Mouse (Mus musculus): ENCODE data around the gene Trim60.
A peak's percentile ranks its signal among the peaks of the same experiment; 100 is the strongest.
"Not testable (repeated sequence)": the region's sequence is repeated elsewhere in the genome, so short reads cannot be mapped to it uniquely, and the experiment has no call there.

The Trim60 gene

DNA sequence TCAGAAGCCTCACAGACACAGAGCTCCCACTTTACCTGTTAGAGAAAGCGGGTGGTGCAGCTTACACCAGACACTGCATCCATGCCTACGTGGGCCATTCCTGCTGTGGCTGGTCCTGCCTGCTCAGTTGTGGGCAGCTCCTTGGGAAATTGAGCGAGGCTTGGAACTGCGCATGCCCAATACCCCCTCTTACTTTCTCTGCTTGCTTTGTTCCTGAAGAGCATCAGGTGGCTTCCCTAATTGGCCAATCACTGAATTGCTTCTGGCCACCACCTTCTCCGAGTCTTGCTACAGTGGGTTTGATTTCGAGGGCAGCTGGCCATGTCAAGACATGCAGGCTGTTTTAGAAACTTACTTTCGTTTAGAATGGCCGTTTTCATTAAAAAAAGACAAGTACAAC, at the start of gene Trim60, which contains the start of gene Trim61:
TSS of gene Trim60 (minus strand) at position 162 of the 400 bp plus-strand sequence.
TSS of gene Trim61 (minus strand) at position 101 of the 400 bp plus-strand sequence.
- DNase-seq (ENCODE audit: low spot score in 2 of 2): no peak

DNA sequence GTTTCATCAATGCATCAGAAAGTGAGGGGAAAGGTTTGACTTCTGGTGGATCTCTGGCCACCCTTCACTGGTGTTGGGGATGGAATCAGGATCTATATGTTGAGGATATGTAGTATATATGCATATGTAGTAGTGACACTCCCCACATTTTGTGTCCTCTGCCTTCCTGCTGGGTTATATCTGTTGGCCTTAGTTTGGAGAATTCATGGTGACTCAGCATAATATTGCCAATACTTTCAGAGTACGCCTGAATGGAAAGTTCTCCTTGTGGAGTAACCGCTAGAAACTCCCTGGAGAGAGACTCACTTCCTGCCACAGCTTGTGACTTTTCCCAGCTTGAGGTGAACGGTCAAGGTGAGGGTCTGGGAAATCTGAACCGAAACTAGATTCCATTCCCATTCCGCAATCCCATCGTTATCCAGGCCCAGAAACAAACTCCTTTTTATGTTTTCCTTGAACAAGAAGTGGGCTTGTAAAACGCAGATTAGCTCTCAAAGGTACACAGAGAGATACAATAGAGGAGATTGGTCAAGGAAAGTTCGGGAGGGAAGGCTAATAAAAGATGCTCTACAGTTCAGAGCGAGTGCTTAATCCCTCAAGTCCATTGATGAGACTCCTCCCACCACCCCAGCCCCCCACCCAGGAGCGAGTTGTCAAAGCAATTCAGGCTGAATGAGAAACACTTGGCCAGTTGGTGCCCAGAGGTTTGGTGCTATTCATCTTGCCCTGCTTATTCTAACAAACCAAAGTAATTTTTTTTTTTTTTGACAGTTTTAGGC, 49.5 kb upstream of the Trim60 start:
- DNase-seq (ENCODE audit: low spot score in 2 of 2): no peak

DNA sequence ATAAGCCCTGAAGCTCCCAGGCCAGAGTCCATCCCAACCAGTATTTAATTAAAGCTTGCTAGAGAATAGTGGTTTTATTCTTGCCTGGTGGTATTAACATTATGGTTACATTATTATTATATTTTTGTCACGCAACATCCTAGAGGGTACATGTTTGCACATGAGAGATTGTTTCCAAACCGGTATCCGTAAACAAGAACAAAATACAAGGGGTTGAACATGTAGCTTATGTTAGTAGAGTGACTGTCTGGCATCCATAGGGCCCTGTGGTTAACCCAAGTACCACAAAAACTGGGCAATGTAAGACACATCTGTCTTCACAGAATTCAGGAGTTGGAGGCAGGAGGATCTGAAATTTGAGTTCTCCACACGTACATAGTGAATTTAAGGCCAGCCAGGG, 48.6 kb upstream of the Trim60 start:
- no peak for DNase-seq (ENCODE audit: low spot score in 2 of 2)

DNA sequence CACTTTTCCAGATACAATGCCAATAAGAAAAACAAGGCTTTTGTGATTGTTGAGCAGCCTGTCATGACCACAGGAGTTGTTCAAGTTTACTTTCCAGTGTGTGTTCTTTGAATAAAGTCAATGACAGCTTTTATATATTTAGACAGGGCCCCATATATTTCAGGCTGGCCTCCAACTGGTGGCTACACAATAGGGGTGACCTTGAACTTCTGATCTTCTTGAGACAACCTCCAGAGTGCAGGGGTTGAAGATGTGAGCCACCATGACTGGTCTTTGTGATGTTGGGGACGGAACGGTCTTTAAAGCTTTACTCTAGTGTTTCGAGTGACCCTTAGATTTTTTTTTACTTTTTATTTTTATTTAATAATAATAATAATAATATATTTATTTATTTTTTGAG, 47.2 kb upstream of the Trim60 start:
- DNase-seq (ENCODE audit: low spot score in 2 of 2): no peak

DNA sequence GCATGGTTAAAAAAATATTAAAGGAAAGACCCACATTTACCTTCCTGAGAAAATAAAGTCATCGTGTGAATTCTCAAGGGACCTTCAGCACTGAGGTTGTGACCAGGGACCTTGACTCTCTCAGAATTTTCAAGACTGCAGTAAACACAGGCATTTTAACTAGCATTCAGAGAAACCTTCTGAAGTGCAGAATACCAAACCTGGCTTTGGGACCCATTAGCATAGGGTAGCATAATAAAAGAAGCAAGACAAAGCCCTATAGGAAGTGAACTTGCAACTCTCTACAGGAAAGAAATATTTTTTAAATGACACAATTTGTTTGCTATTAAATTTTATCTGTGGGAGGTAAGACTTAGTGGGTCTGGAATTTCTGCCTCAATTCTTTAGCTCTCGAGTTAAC, 45.7 kb upstream of the Trim60 start:
- DNase-seq (ENCODE audit: low spot score in 2 of 2): no peak

DNA sequence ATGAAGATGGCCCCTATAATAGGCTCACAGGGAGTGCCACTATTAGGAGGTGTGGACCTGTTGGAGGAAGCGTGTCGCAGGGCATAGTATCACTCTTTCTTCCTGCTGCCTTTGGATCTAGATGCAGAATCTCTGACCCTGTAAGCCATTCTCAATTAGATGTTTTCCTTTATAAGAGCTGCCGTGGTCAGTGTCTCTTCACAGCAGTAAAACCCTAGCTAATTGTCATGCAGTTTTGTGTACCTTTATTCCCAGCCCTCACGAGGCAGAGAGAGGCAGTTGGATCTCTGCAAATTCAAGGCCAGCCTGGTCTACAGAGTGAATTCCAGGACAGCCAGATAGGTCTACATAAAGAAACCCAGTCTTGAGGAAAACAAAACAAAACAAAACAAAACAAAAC, 43.8 kb upstream of the Trim60 start:
- no peak for DNase-seq (ENCODE audit: low spot score in 2 of 2)

DNA sequence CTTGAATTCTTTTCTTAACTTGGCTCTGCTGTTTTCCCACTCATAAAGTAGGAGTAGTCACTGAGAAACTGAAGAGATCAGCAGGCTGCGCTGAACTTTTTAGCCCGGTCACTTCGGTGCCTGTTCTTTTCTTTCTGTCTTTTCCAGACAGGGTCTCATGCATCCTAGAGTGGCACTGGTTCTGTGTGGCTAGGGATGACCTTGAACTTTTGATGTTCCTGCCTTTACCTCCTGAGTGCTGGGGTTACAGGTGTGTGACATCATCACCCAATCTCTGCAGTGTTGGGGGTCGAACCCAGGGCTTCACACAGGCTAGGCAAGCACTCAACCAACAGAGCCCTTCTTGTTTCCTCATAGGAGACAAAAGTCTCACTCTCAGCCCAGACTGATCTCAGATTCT, 38.3 kb upstream of the Trim60 start:
- no peak for DNase-seq (ENCODE audit: low spot score in 2 of 2)

DNA sequence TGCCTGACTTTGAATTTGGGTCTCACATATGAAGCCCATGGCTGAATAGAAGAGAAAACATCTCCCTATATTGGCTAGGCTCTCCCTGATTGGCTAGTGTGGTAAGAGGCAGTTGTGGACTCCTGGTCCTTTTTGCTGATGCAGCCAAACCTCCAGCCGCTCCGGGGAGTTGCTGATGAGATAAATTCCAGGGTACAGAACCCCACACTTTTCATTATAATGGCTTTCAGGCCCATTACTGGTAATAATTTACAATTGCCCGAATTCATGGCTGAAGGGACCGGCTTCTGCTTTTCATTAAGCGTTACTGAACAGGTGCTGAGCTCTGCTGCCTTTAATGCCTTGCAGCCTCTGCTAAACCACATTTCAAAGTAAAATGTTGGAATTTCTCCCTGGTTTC, 35.6 kb upstream of the Trim60 start:
- no peak for DNase-seq (ENCODE audit: low spot score in 2 of 2)

DNA sequence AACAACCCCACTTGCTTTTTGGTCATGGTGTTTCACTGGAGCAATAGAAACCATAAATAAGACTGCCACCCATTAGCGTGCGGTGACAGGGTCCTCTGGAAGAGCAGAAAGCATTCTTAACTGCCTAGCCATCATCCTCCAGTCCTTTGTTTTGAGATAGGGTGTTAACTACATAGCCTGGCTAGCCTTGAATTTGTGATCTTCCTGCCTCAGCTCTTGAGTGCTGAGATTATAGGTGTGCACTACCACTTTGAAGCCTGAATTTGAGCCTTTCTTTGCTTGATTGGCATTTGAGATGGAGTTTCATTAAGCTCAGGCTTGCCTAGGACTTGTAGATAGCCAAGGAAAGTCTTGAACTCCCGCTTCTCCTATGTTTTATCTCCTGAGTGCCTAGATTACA, 35.2 kb upstream of the Trim60 start:
- DNase-seq (ENCODE audit: low spot score in 2 of 2): no peak

DNA sequence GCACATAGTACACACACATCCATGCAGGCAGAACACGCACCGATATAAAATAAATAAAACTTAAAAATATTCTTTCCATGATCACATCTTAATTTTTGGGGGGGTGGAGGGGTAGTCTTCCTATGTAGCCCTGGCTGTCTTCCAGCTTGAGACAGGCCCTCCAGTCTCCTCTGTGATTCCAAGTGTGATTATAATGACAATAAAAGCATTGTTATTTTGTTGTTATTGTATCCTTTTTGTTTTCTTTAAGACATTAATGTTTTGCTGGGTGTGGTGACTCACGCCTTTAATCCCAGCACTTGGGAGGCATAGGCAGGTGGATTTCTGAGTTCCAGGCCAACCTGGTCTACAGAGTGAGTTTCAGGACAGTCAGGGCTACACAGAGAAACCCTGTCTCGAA, 29.4 kb upstream of the Trim60 start:
- DNase-seq (ENCODE audit: low spot score in 2 of 2): no peak

DNA sequence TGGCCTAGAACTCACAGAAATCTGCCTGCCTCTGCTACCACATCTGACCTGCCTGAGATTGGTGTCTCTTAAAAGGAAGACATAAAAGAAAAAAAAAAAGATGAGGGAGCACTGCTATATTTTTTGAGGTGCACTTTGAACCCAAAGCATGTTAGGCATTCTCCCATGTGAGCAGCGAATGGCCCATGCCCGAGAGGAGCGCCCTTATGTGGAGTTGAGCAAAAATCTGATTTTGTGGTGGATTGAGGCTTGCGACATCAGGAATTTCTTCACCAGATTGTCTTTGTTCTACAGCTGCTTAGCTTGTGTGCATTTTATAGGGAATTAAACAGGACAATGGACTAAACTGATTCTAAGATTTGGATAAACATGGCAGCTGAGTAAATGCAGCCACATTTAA, 28.8 kb upstream of the Trim60 start:
- DNase-seq (ENCODE audit: low spot score in 2 of 2): no peak

DNA sequence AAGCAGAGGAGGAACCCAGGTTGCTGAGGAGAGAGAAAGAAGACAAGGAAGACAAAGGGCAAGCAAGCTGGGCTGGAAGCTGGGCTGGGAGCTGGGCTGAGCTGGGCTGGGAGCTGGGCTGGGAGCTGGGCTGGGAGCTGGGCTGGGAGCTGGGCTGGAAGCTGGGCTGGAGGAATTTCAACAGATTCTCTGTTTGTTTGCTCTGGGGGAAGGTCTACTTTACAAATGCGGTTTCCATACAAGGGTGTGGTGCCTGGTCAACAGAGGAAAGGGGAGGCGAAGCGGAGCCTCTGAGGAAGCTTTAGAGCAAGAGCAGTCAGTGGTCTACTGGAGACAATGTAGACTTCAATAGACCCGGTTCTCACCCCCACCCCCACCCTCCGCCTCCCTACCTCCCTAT, 28.2 kb upstream of the Trim60 start:
- no peak for DNase-seq (ENCODE audit: low spot score in 2 of 2)

DNA sequence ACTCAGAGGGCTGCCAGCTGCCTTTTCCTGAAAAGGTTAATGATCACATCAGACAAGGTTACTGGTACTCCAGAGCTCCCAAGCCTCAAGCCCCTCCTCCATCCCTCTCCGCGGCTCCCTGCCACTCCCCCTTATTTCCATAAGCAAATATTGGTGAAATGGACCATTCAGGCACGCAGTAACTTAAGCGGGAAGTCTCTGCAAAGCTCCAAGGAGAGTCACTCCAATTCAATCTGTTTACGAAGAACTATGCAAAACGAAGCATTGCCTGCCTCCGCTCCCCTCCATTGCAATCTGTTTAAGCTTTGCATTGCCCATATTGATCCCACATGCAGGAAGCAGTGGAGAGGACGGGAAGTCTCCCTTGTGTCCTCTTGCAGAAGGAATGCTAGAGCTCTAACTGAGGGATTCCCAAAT, 18.7 kb upstream of the Trim60 start, which contains the start of gene Apela:
TSS of gene Apela (minus strand) at position 220 of the 417 bp plus-strand sequence.
- DNase-seq (ENCODE audit: low spot score in 2 of 2): no peak

DNA sequence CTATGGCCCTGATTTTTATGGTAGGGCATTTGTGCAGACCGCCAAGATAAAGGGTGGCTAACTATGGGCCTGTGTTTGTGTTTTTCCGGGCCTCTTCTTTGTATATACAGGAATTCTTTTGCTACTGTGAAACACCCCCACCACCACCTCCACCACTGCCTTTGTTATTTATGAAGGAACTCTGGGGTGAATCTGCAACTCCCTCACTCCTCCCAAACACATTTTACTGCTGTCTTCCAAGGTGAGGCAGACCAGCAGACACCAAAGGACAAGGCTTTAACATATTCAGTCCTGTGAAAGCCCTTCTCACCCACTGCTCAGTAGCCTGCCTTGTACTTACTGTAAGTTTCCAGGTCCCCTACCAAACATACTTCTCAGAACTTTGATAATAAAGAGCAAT, 15.8 kb upstream of the Trim60 start:
- DNase-seq (ENCODE audit: low spot score in 2 of 2): no peak

DNA sequence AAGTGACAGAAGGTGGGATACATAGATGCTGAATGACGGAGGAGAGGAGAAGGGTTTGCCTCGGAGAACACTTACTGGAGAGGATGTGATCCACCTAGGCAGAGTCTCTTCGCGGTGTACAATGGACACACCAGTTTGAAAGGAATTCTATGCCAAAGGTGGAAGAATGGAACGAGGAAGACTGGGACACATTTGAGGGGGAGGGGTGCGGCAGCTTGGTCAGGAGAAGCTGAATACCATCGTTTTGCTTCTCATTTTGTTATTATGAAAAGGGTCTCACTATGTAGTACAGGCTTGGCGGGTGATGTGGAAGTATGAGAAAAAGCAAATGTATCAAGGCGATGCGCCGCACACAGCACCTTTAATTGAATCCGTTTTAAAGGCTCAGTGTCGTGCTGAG, 14.7 kb upstream of the Trim60 start:
- no peak for DNase-seq (ENCODE audit: low spot score in 2 of 2)

DNA sequence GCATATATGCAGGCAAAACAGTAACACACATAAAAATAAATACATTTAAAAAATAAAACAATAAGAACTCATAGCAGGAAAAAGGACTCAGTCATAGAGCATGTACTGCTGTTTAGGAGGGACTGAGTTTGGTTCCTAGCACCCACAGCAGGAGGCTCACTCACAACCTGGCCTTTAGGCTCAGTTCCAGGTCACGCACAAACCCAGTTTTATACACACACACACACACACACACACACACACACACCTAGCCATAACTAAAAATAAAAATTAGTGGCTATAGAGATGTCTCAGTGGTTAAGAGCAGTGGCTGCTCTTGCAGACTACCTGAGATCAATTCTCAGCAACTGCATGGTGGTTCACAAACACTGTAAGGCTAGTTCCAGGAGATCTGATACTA, 13.7 kb upstream of the Trim60 start:
- no peak for DNase-seq (ENCODE audit: low spot score in 2 of 2)

DNA sequence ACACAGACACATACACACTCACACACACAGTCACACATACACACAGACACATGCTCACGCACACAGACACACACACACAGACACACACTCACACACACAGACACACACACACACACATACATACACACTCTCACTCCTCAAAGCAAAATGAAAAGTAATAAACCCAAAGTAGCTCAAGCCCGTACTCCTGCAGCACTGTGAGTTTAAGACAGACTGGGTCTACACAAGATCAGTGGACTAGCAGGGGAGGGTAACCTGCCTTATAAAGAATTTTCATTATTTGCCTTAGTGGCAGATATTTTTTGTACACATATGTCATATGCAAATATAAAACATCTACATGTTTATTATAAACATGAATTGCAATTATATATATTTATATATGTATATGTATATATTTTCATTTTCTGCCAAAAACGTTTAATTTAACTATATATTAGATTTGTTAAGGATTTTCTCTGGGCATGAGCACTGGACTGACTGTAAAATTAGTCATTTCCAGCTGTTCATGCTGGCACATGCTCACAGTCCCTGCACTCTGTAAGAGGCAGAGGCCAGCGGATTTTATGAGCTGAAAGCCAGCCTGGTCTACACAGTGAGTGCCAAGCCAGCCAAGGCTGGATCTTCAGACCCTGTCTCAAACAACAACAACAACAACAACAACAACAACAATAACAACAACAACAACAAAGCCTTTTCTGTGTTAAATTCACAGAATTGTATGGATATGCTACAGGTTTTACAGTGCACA, 12.5 kb upstream of the Trim60 start:
- DNase-seq (ENCODE audit: low spot score in 2 of 2): no peak

DNA sequence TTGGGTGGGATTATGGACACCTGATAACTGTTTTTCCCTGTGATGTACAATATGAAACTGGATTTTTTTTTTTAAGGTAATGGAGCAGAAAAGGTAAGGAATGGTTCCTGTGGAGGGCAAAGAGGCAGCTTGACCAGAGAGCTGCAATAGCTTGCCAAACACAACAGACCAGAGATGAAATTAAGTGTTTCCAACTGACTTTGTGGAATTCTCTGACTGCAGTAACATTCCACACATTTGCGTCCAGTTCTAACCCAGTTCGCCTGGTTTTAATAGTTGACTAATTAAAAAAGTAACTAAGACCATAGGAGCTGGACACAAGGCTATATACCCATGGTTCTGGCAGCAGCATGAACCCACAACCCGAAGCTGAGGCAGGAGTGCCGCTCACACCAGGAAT, 11.4 kb upstream of the Trim60 start:
- DNase-seq (ENCODE audit: low spot score in 2 of 2): no peak

DNA sequence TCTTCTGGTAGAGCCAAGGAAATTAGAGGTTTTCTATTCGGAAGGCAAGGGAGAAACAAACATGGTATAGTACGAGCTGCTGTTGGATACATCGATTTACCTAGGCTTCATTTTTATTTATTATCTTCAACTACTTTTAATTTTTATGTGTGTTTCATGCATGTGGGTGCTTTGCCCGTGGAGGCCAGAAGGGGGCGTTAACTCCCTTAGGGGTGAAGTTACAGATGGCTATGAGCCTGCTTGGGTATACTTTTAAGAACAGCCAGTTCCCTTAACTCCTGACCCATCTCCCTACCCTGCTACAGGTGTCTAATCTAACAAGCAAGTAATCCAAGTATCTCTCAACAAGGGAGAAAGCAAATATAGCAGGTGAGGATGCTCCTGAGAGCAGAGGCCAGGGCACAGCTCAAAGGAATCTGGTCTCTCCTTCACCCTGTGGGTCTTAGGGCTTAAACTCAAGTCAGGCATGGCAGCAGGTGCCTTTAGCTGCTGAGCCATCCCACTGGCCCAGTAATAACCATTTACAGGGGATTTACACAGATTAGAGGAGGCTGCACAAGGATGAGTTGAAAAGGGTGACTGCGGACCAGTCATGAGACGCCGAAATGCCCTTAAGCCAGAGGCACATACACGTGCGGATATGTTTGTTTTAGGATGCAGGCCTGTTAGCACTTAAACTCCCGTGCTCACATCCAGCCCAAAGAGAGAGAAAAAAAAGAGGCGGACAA, 10.7 kb upstream of the Trim60 start:
- DNase-seq (ENCODE audit: low spot score in 2 of 2): no peak

DNA sequence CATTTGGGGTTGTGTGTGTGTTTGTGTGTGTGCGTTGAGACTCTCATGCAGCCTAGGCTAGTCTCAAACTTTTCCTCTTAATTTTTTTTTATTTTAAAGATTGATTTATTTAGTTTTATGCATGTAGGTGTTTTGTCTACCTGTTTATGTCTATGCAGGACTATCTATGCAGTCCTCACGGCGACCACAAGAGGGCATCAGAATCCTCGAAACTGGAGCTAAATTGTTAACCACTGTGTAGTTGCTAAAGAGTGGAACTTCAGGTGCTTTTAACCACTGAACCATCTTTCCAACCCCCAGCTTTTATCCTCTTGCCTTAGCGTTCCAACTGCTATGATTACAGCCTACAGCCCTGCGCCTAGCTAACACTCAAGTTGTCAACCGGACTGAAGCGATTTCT, 4.1 kb upstream of the Trim60 start:
- DNase-seq (ENCODE audit: low spot score in 2 of 2): peak; percentile 50 to 67

DNA sequence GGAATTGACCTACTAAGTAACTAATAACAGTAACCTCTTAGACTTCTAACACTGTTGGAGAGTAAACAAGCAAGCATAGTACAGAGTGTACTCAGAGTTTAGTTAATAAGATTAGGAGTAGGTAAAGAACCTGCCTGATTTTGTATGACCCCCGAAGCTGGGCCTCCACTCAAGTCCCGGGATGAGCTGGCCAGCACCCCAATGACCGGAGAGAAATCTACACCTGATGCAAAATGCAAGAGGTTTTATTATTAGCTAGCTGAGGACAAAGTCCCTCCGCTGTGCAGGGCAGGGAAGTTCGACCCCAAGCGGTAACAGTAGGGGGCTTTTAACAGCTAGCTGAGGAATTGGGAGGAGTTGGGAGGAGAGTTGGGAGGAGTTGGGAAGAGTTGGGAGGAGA, 10.8 kb downstream of the Trim60 start:
- not testable (repeated sequence) for DNase-seq (ENCODE audit: low spot score in 2 of 2)

DNA sequence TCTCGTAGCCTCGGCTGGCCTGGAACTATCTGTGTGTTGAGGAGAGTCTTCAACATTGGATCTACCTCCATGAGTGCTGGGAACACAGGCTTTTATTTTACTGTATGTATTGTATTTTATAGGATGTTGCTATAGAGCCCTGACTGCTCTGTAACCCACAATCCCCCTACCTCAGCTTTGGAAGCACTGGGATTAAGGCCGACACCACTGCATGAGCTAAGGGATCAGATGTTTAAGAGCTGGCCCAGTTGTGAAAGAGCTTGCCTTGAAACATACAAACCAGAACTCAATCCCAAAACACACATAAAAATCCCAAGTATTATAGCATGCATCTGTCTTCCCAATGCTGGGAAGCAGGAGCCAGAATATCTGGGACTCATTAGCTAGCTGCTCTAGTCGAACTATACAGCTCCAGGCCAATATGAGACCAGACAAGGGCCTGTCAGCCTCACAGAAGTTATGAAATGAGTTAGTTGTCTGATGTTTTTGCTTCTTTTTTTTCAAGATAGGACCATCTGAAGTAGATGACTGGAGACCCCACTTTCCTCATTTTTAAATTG, 19.5 kb downstream of the Trim60 start:
- no peak for DNase-seq (ENCODE audit: low spot score in 2 of 2)

All from cerebellum, postnatal 4 days (tissue).